Mouse (Mus musculus): Measurements from ENCODE around the gene Tcl1b1. TPM values are rescaled to one million over a fixed set of nuclear protein-coding genes. Genes with fewer than 3 reads are reported as not detected.
"Not testable (repeated sequence)": the region's sequence is repeated elsewhere in the genome, so short reads cannot be mapped to it uniquely, and the experiment has no call there.

Gene Tcl1b1
- not detected in 2 replicates for polyA plus RNA-seq (2015; fragmentation: Nextera tagmentation; extraction: Ambion mirVana)

GRCm38 (mm10) chr12:105159390-105159789, at the start of gene Tcl1b1:
TSS of gene Tcl1b1 (plus strand) at chr12:105159690.
- no peak within 1 kb of the TSS for H3K4me2 ChIP-seq (replicated peaks)
- WGBS = 83% methylated on average over 4 of the region's 4 CpGs
- no peaks in the 10 kb centered on the region for H3K27me3 ChIP-seq
- H3K4me3 ChIP-seq (replicated peaks) = no peak within 1 kb of the TSS
- H3K9me3 ChIP-seq = no peaks in the 10 kb centered on the region
- no peaks in the 10 kb centered on the region for H3K36me3 ChIP-seq
- ATAC-seq = no peak
- H3K4me1 ChIP-seq (replicated peaks) = no peaks in the 10 kb centered on the region
- H3K9ac ChIP-seq (replicated peaks) = no peak within 1 kb of the TSS
- no peak within 1 kb of the TSS for H3K27ac ChIP-seq

DNA sequence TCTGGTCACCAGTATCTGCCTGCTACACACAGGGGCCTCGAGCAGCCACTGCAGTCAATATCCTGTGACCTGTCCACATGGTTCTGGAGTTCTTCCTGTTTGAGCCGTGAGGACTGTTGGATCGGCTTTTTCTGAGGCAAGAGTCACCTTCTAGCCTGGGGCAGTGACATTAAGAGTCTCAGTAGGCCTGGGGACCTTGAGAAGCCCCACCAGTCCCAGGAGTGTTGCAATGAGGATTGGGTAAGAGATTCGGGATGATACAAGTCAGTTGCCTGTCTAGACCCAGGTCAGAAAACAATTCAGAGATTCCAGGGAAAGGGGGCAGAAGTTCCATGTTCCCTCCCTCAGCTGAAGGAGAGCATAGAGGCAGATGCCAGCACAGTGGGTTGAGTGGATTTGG, 49.7 kb upstream of the Tcl1b1 start:
- Histone ChIP-seq H3K4me1 (replicated peaks) (peaks cover 10% of the 10 kb centered on the region), H3K4me3 (replicated peaks) (no peak overlapping the region), H3K9ac (replicated peaks) (no peak overlapping the region), H3K27me3 (0 out of 2 replicates have a peak, but pooled peaks cover 3% of the 10 kb centered on the region), H3K4me2 (replicated peaks) (no peak overlapping the region), H3K27ac (no peak overlapping the region), H3K36me3 (no peaks in the 10 kb centered on the region), H3K9me3 (no peaks in the 10 kb centered on the region)
- ATAC-seq = no peak
- WGBS = 70% methylated on average over 4 of the region's 4 CpGs

DNA sequence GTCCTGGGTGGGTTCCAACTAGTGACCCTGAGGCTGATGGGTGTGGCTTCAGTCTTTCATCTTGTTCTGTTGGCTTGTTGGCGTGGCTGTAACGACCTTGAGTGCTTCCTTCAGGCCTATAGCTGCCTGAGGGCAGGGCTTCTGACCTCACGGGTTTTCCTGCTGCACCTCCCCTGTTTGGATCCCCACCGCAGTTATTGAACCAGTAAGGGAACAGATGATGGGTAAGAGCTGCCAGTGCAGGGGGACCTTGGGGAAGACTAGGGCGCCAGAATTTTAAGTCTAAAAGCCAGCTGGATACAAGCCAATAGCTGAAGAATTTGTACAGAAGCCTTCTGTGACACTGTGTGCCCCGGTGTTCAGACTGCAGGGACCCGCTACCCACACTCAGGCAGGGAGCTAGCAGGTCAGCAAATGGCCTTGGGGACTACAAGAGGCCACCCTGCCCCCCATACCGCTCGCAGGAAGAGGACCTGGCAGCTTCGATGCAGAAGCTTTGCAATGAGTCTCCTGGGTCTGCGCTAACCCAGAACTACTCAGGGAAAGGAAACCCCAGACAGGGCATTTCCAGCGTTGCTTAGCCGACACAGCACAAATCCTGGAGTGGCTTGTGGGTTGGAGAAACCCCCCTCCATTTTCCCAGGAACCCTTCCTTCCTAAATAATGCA, 47.0 kb upstream of the Tcl1b1 start:
- Histone ChIP-seq H3K27me3 (no peaks in the 10 kb centered on the region), H3K36me3 (no peaks in the 10 kb centered on the region), H3K4me2 (replicated peaks) (no peak overlapping the region; the same call in 1 of the 2 replicates), H3K9ac (replicated peaks) (no peak overlapping the region), H3K9me3 (no peaks in the 10 kb centered on the region), H3K27ac (peak overlapping the region; percentile 56), H3K4me3 (replicated peaks) (no peak overlapping the region), H3K4me1 (replicated peaks) (peaks cover 10% of the 10 kb centered on the region)
- 0 out of 2 replicates have a peak, but pooled peaks have one; percentile 34 for ATAC-seq
- 47% methylated on average over 13 of the region's 13 CpGs for whole genome bisulfite sequencing

DNA sequence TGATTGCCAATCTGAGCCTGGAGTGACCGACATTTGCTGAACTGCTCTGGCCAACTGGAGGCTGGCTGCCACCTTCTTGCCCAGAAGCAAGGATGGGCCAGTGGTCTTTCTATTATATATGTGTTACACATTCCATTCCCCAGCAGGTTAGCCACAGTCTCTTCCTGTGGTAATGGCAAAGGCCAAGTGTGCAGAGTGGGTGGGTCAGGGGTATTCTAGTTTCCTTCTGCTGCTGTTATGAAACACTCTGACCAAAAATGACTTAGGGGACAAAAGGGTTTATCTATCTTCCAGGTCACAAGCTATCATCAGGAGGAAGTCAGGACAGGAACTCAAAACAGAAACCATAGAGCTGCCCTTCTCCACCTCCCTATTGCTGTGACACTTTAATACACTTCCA, 42.8 kb upstream of the Tcl1b1 start:
- no peak overlapping the region for H3K4me2 ChIP-seq (replicated peaks)
- H3K27me3 ChIP-seq = no peaks in the 10 kb centered on the region
- 97% methylated on average over 1 of the region's 1 CpGs for WGBS
- peaks cover 10% of the 10 kb centered on the region for H3K4me1 ChIP-seq (replicated peaks)
- ATAC-seq = no peak
- H3K4me3 ChIP-seq (replicated peaks) = no peak overlapping the region
- H3K9me3 ChIP-seq = no peaks in the 10 kb centered on the region
- H3K27ac ChIP-seq = no peak overlapping the region
- no peaks in the 10 kb centered on the region for H3K36me3 ChIP-seq
- H3K9ac ChIP-seq (replicated peaks) = no peak overlapping the region

DNA sequence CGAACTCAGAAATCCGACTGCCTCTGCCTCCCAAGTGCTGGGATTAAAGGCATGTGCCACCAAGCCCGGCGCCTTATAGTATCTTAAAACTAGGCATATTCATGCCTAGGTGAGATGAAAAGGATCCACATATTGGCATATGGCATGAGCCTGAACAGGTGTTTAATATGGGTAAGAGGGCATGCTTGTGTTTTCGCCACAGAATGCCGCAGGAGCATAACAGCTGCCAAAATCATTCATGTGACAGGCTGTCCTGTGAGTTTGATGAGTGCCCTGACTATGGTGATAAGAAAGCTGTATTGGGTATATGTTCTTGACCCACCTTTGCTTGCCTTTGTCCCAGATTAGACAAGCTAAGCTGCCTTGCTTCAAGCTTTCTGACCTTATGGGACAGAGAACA, 34.1 kb upstream of the Tcl1b1 start:
- Histone ChIP-seq H3K27ac (no peak overlapping the region), H3K4me2 (replicated peaks) (no peak overlapping the region), H3K9me3 (no peaks in the 10 kb centered on the region), H3K4me1 (replicated peaks) (no peaks in the 10 kb centered on the region), H3K9ac (replicated peaks) (no peak overlapping the region), H3K27me3 (no peaks in the 10 kb centered on the region), H3K4me3 (replicated peaks) (no peak overlapping the region), H3K36me3 (no peaks in the 10 kb centered on the region)
- ATAC-seq = no peak
- WGBS = 87% methylated on average over 6 of the region's 6 CpGs

GRCm38 (mm10) chr12:105126516-105126915, 33.0 kb upstream of the Tcl1b1 start:
- Histone ChIP-seq H3K4me2 (replicated peaks) (no peak overlapping the region), H3K9me3 (no peaks in the 10 kb centered on the region), H3K9ac (replicated peaks) (no peak overlapping the region), H3K4me1 (replicated peaks) (no peaks in the 10 kb centered on the region), H3K27me3 (no peaks in the 10 kb centered on the region), H3K4me3 (replicated peaks) (no peak overlapping the region), H3K36me3 (no peaks in the 10 kb centered on the region), H3K27ac (no peak overlapping the region)
- no peak for ATAC-seq
- 34% methylated on average over 4 of the region's 4 CpGs for WGBS

DNA sequence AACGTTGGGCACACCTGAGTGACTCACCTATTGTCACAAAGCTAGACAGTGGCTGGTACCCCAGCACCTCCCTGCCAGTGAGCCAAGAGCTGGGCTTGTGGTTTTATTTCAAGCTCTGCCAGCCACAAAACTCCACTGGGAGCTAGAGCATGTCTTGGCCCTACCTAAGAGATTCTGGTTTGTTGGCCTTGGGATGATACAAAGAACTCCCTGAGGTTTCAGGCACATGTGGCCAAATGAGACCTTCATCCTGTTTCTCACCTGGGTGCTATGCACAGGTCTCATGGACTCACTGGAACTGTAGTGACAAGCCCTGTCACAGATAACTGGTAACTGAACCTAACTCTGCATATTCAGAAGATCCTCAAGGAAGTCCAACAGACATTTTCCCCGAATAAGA, 31.9 kb upstream of the Tcl1b1 start:
- 83% methylated on average over 2 of the region's 2 CpGs for WGBS
- no peak overlapping the region for H3K9ac ChIP-seq (replicated peaks)

DNA sequence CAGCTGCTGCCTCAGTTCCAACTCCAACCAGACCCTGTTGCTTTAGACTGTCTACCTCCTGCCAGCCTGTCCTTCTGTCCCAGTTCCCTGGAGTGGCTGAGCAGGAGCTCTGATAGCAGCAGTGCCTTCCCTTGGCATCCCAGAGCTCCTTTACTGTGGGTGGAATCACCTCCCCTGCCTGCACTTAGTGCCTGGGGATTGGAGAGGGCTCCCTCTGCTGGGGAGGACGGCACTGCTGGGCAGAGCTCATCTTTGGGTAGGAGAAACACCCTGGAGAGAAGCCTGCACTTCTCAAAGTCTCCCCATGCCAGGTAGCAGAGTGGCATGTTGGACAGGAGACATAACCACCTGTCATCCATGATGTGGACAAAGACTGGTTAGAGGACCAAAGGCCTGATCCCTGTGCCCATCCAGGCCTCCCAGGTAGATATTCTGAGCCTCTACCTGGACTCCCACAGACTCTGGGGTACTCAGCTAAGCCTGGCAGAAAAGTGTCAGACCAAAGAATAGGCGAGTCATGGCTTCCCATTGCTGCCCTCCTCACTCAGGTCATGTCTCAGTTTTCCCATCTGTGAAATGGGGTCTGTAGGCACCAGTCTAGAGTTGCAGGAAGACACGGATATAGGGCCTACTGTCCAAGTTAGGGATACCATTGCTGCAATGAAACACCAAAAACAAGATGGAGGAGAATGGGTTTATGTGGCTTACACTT, 29.8 kb upstream of the Tcl1b1 start:
- H3K4me1 ChIP-seq (replicated peaks); ATAC-seq; H3K27me3 ChIP-seq; H3K27ac ChIP-seq; H3K36me3 ChIP-seq; H3K4me3 ChIP-seq (replicated peaks); H3K9me3 ChIP-seq; H3K9ac ChIP-seq (replicated peaks); H3K4me2 ChIP-seq (replicated peaks): not testable (repeated sequence)
- 70% methylated on average over 3 of the region's 3 CpGs for WGBS

More for the DNA sequence above, 31.9 kb upstream of the Tcl1b1 start:
- no peaks in the 10 kb centered on the region for H3K4me1 ChIP-seq (replicated peaks)
- H3K4me2 ChIP-seq (replicated peaks) = no peak overlapping the region
- no peak overlapping the region for H3K4me3 ChIP-seq (replicated peaks)
- no peaks in the 10 kb centered on the region for H3K9me3 ChIP-seq
- H3K27ac ChIP-seq = no peak overlapping the region
- H3K27me3 ChIP-seq = no peaks in the 10 kb centered on the region
- no peak for ATAC-seq
- no peaks in the 10 kb centered on the region for H3K36me3 ChIP-seq

GRCm38 (mm10) chr12:105134167-105134566, 25.3 kb upstream of the Tcl1b1 start:
- not testable (repeated sequence) for H3K4me1 ChIP-seq (replicated peaks); H3K4me3 ChIP-seq (replicated peaks); H3K4me2 ChIP-seq (replicated peaks); ATAC-seq; H3K9me3 ChIP-seq; H3K36me3 ChIP-seq; H3K9ac ChIP-seq (replicated peaks); H3K27ac ChIP-seq; H3K27me3 ChIP-seq
- WGBS = 67% methylated on average over 2 of the region's 2 CpGs

DNA sequence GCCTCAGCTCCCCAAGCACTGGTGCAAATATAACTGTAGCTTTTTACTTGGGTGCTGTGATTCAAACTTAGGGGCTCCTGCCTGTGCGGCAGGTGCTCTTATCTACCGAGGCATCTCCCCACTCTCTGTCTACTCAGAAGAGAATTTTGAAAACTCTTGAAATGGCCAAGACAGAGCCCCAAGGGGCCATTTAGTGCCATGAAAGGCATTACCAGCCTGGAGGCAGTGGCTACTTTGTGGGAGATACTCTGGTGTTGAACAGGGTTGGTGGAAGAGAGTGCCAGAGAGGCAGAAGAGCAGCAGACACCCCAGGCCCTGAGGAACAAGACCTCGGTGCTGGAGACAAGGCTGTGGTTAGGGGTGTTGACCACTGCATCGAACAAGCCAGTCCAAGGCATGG, 24.7 kb upstream of the Tcl1b1 start:
- H3K27ac ChIP-seq; ATAC-seq; H3K4me3 ChIP-seq (replicated peaks); H3K4me2 ChIP-seq (replicated peaks); H3K27me3 ChIP-seq; H3K9ac ChIP-seq (replicated peaks); H3K9me3 ChIP-seq; H3K4me1 ChIP-seq (replicated peaks); H3K36me3 ChIP-seq: not testable (repeated sequence)
- WGBS = 92% methylated on average over 4 of the region's 4 CpGs

GRCm38 (mm10) chr12:105137729-105138128, 21.8 kb upstream of the Tcl1b1 start:
- not testable (repeated sequence) for H3K9me3 ChIP-seq; H3K4me2 ChIP-seq (replicated peaks); H3K4me1 ChIP-seq (replicated peaks); H3K27ac ChIP-seq; H3K4me3 ChIP-seq (replicated peaks); H3K36me3 ChIP-seq; ATAC-seq; H3K9ac ChIP-seq (replicated peaks); H3K27me3 ChIP-seq
- WGBS = 90% methylated on average over 1 of the region's 1 CpGs

- no peak overlapping the region for H3K27ac ChIP-seq
- ATAC-seq = no peak
- H3K36me3 ChIP-seq = no peaks in the 10 kb centered on the region
- no peaks in the 10 kb centered on the region for H3K4me1 ChIP-seq (replicated peaks)
- 94% methylated on average over 3 of the region's 3 CpGs for WGBS
- H3K9me3 ChIP-seq = peaks cover 3% of the 10 kb centered on the region; the same call in 1 of the 2 replicates
- H3K9ac ChIP-seq (replicated peaks) = no peak overlapping the region
- H3K4me2 ChIP-seq (replicated peaks) = no peak overlapping the region
- H3K4me3 ChIP-seq (replicated peaks) = no peak overlapping the region
- no peaks in the 10 kb centered on the region for H3K27me3 ChIP-seq
Observed at GRCm38 (mm10) chr12:105143096-105143495, 16.4 kb upstream of the Tcl1b1 start.
